ENCODE assay signal across 12 mouse cellular contexts in the genomic region with DNA sequence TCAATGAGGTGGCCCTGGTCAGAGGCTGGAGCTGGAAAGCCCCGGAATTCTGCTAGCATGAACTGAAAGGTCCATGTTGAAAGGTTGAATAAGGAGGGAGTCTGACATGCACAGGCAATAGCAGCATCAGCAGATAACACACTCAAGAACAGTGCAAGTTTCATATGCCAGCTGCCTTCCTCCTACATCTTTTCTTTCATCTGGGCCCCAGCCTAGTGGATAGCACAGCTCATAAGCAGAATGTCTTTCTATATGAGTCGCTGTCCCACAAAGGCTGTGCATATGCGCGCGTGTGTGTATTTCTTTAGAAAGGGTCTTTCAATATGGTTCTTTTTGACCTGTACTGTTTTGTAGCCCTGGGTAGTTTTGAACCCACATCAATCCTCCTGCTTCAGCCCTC.
"Had no signal": no experiment of that assay in that cellular context is flagged by ENCODE, and none has a peak within 500 bp of the region (broad histone marks: within the 10 kb centered on the region; RNA-seq: fewer than 3 reads in every experiment).

No protein-coding gene starts in this region.

- H3K27ac ChIP-seq: kidney, postnatal 0 days; limb, embryonic 13.5 days; liver, embryonic 14.5 days; neural tube, embryonic 15.5 days had no signal

- H3K4me2 ChIP-seq: limb, embryonic 13.5 days; neural tube, embryonic 15.5 days had no signal

- H3K4me1 ChIP-seq: limb, embryonic 13.5 days; neural tube, embryonic 15.5 days had no signal

- DNase-seq: kidney, adult 9 months; kidney, postnatal 36 days; left cerebral cortex, postnatal 4 days; lung, adult 18-20 months; thymus, postnatal 4 days had no signal

- ATAC-seq: inflammation-experienced regulatory T-cells, adult 6 months; intestine, postnatal 0 days had no signal

- H3K9me3 ChIP-seq: limb, embryonic 13.5 days; neural tube, embryonic 15.5 days had no signal

- H3K4me3 ChIP-seq: limb, embryonic 13.5 days; myocyte; neural tube, embryonic 15.5 days had no signal

- H3K36me3 ChIP-seq: limb, embryonic 13.5 days; neural tube, embryonic 15.5 days had no signal

- H3K9ac ChIP-seq: limb, embryonic 13.5 days; liver, embryonic 14.5 days; neural tube, embryonic 15.5 days had no signal
